Mouse (Mus musculus): ENCODE results near the gene Atp6v1b1. TPM values are rescaled to one million over a fixed set of nuclear protein-coding genes. Genes with fewer than 3 reads are reported as not detected.

The Atp6v1b1 gene
- polyA plus RNA-seq, 1 experiment from 2014 or later, result not detected

DNA sequence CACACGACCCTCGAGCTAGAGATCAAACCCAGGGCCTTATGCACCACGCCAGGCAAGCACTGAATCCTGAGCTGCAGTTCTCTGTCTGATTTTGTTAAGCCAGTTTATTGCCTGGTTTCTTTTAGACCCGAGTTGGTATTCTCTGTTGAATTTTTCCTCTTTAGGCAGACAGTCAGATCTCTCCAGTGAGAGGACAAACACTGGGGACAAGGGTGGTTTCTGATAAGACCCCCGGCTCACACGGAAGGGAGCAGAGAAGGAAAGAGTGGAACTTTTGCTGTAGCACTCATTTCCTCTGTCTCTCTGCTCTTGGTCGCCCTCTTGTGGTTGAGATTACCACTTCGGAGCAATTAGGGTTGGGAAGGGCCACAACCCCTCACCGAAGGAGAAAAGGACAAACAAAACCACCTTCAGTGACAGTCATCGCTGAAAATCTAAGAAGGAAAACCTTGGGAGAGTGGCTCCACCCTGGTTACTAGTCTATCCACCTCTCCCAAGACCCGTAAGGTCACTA is 7.4 kb downstream of the Atp6v1b1 start:
- Histone ChIP-seq H3K4me3 (ENCODE audit: low read depth, low read length) (no peak overlapping the region), H3K27ac (ENCODE audit: low read depth, low read length) (no peak overlapping the region), H3K36me3 (ENCODE audit: control insufficient read depth, insufficient read depth, low read length) (no peaks in the 10 kb centered on the region), H3K9me3 (ENCODE audit: control insufficient read depth, low read length) (no peaks in the 10 kb centered on the region), H3K9ac (ENCODE audit: low read depth, low read length) (no peak overlapping the region), H3K4me1 (replicated peaks; ENCODE audit: control insufficient read depth, insufficient read depth, low read length) (no peaks in the 10 kb centered on the region; the same call in 1 of the 2 replicates), H3K27me3 (ENCODE audit: control insufficient read depth, insufficient read depth, low read length) (no peaks in the 10 kb centered on the region), H3K4me2 (replicated peaks; ENCODE audit: low read depth, low read length) (no peak overlapping the region)
- ATAC-seq (ENCODE audit: low FRiP score) (no peak), DNase-seq (ENCODE audit: low spot score) (peak; percentile 87)
- WGBS, result 9% methylated on average over 11 of the region's 11 CpGs

DNA sequence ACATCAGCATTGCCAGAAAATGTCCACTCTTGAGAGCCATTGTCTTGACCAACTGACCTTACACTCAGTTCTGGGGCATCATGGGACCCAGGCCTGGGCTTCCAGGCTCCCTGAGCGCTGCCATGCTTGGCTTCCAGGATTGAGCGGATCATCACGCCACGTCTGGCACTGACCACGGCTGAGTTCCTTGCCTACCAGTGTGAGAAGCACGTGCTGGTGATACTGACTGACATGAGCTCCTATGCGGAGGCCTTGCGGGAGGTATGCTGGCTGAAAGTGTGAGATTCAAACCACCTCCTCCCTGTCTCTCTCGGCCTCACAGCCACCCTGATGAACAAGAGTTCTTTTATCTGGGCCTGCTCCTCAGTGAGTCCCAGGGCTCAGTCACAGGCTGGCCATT is 13.3 kb downstream of the Atp6v1b1 start:
- H3K4me2 ChIP-seq (replicated peaks; ENCODE audit: low read depth, low read length), result no peak overlapping the region
- 78% methylated on average over 9 of the region's 9 CpGs for WGBS
- no peak overlapping the region for H3K9ac ChIP-seq (ENCODE audit: low read depth, low read length)
- H3K27me3 ChIP-seq (ENCODE audit: control insufficient read depth, insufficient read depth, low read length), result peaks cover 35% of the 10 kb centered on the region
- ATAC-seq (ENCODE audit: low FRiP score), result no peak
- no peak overlapping the region for H3K4me3 ChIP-seq (ENCODE audit: low read depth, low read length)
- DNase-seq (ENCODE audit: low spot score), result no peak
- no peaks in the 10 kb centered on the region for H3K36me3 ChIP-seq (ENCODE audit: control insufficient read depth, insufficient read depth, low read length)
- no peaks in the 10 kb centered on the region for H3K4me1 ChIP-seq (replicated peaks; ENCODE audit: control insufficient read depth, insufficient read depth, low read length)
- no peaks in the 10 kb centered on the region for H3K9me3 ChIP-seq (ENCODE audit: control insufficient read depth, low read length)
- H3K27ac ChIP-seq (ENCODE audit: low read depth, low read length), result no peak overlapping the region

DNA sequence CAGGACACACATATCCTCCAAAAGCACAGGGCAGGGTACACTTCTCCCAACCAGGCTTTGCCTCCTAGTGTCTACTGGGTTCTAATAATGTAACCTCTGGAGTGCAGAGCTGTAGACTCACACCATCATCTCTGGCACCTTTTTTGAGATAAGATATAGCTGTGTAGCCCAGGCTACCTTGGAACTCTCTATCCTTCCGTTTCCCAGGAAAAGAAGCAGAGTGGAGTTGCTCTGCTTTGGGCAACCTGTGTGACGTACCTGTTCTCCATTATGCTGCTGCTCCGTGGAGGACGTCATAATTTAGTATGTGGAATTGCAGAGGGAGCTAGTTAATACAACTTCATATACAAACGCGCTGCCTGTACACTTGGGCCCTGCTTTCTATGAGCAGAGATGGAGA is 19.6 kb downstream of the Atp6v1b1 start, which contains the start of gene Ankrd53:
Gene Ankrd53, plus strand, starts transcription at position 301 of the 400 bp plus-strand sequence.
- no peak for DNase-seq (ENCODE audit: low spot score)
- Histone ChIP-seq H3K9me3 (ENCODE audit: control insufficient read depth, low read length) (no peaks in the 10 kb centered on the region), H3K27ac (ENCODE audit: low read depth, low read length) (no peak within 1 kb of the TSS), H3K27me3 (ENCODE audit: control insufficient read depth, insufficient read depth, low read length) (peaks cover 56% of the 10 kb centered on the region), H3K36me3 (ENCODE audit: control insufficient read depth, insufficient read depth, low read length) (no peaks in the 10 kb centered on the region), H3K4me2 (replicated peaks; ENCODE audit: low read depth, low read length) (peak within 1 kb of the TSS; percentile 37), H3K4me1 (replicated peaks; ENCODE audit: control insufficient read depth, insufficient read depth, low read length) (peaks cover 2% of the 10 kb centered on the region; the same call in 1 of the 2 replicates), H3K4me3 (ENCODE audit: low read depth, low read length) (peak within 1 kb of the TSS; percentile 17), H3K9ac (ENCODE audit: low read depth, low read length) (no peak within 1 kb of the TSS)
- no peak for ATAC-seq (ENCODE audit: low FRiP score)
- 22% methylated on average over 6 of the region's 6 CpGs for WGBS

DNA sequence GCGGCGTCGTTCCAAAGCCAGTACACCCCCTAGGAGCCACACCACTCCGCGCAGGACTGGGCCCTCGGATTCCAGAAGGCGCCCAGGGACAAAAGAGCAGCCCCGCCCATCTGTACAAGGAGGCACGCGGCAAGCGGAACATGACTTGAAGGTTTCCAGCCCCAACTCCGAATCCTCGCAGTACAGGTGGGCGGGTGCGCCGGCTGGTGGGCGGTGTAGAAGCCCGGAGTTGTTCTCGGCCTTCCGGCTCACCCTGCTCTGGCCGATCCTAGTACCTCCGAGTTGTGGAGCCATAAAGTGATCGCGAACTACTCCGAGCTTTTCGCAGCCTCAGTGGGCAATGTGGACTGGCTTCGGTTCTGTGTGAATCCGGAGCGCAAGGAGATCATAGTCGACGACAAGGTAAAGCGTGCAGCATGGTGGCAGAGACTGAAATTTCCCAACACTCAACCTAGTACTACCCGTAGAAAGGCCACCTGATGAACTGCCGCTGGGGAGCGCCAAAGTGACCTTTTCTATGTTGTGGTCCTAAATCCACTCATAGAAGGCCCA is 20.2 kb downstream of the Atp6v1b1 start:
- no peak overlapping the region for H3K27ac ChIP-seq (ENCODE audit: low read depth, low read length)
- H3K4me1 ChIP-seq (replicated peaks; ENCODE audit: control insufficient read depth, insufficient read depth, low read length), result peaks cover 2% of the 10 kb centered on the region; the same call in 1 of the 2 replicates
- ATAC-seq (ENCODE audit: low FRiP score), result 0 out of 2 replicates have a peak, but pooled peaks have one; percentile 25
- 2% methylated on average over 35 of the region's 35 CpGs for WGBS
- H3K9ac ChIP-seq (ENCODE audit: low read depth, low read length), result no peak overlapping the region
- H3K27me3 ChIP-seq (ENCODE audit: control insufficient read depth, insufficient read depth, low read length), result peaks cover 50% of the 10 kb centered on the region
- peak; percentile 39 for DNase-seq (ENCODE audit: low spot score)
- H3K9me3 ChIP-seq (ENCODE audit: control insufficient read depth, low read length), result no peaks in the 10 kb centered on the region
- H3K4me3 ChIP-seq (ENCODE audit: low read depth, low read length), result peak overlapping the region; percentile 17
- H3K4me2 ChIP-seq (replicated peaks; ENCODE audit: low read depth, low read length), result peak overlapping the region; percentile 37
- no peaks in the 10 kb centered on the region for H3K36me3 ChIP-seq (ENCODE audit: control insufficient read depth, insufficient read depth, low read length)

DNA sequence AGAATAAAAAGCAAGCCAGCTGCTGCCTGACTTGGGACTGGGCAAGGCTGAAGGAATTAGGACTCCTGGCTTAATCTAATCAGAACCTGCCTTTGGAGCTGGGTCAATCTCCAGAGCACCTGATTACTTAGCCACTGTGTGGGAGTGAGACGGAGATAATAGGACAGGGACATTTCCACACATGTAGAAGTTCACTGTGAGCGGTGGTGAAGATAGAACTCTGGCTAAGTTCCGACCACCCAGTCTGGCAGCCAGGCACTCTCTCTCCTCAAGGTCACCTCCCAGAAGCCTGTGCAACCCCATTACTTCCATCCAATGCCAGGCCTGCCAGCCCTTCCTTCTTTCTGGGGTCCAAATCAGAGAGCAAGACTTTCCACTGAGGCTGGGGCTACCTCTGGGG is 24.2 kb downstream of the Atp6v1b1 start:
- no peak overlapping the region for H3K27ac ChIP-seq (ENCODE audit: low read depth, low read length)
- peaks cover 22% of the 10 kb centered on the region for H3K27me3 ChIP-seq (ENCODE audit: control insufficient read depth, insufficient read depth, low read length)
- 88% methylated on average over 3 of the region's 3 CpGs for WGBS
- H3K4me2 ChIP-seq (replicated peaks; ENCODE audit: low read depth, low read length), result no peak overlapping the region
- ATAC-seq (ENCODE audit: low FRiP score), result no peak
- no peak overlapping the region for H3K9ac ChIP-seq (ENCODE audit: low read depth, low read length)
- no peak for DNase-seq (ENCODE audit: low spot score)
- H3K4me3 ChIP-seq (ENCODE audit: low read depth, low read length), result no peak overlapping the region
- no peaks in the 10 kb centered on the region; the same call in 1 of the 2 replicates for H3K36me3 ChIP-seq (ENCODE audit: control insufficient read depth, insufficient read depth, low read length)
- H3K4me1 ChIP-seq (replicated peaks; ENCODE audit: control insufficient read depth, insufficient read depth, low read length), result peaks cover 2% of the 10 kb centered on the region; the same call in 1 of the 2 replicates
- H3K9me3 ChIP-seq (ENCODE audit: control insufficient read depth, low read length), result no peaks in the 10 kb centered on the region

DNA sequence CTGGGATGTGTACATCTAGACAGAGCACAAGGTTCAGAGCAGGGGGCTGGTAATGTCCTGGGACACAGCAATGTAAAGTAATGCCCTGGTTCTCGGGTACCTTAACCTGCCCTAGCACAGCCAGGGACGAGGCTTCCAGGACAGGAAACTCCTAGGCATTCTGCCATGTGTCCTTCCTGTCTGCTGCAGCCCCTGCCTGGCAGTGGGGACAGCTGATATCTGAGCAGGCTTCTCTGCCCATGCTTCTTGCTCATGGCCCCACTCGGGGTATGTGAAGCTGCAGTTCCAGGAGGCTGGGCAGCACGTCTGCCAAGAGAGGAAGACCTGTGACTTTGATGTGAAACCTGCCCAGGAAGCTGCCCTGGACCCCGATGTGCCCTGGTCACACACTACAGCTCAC is 25.7 kb downstream of the Atp6v1b1 start:
- 93% methylated on average over 5 of the region's 5 CpGs for WGBS
- DNase-seq (ENCODE audit: low spot score) (no peak), ATAC-seq (ENCODE audit: low FRiP score) (no peak)
- Histone ChIP-seq H3K9me3 (ENCODE audit: control insufficient read depth, low read length) (no peaks in the 10 kb centered on the region), H3K27me3 (ENCODE audit: control insufficient read depth, insufficient read depth, low read length) (peaks cover 7% of the 10 kb centered on the region), H3K4me2 (replicated peaks; ENCODE audit: low read depth, low read length) (no peak overlapping the region), H3K27ac (ENCODE audit: low read depth, low read length) (no peak overlapping the region), H3K36me3 (ENCODE audit: control insufficient read depth, insufficient read depth, low read length) (no peaks in the 10 kb centered on the region; the same call in 1 of the 2 replicates), H3K4me1 (replicated peaks; ENCODE audit: control insufficient read depth, insufficient read depth, low read length) (no peaks in the 10 kb centered on the region), H3K9ac (ENCODE audit: low read depth, low read length) (no peak overlapping the region), H3K4me3 (ENCODE audit: low read depth, low read length) (no peak overlapping the region)

DNA sequence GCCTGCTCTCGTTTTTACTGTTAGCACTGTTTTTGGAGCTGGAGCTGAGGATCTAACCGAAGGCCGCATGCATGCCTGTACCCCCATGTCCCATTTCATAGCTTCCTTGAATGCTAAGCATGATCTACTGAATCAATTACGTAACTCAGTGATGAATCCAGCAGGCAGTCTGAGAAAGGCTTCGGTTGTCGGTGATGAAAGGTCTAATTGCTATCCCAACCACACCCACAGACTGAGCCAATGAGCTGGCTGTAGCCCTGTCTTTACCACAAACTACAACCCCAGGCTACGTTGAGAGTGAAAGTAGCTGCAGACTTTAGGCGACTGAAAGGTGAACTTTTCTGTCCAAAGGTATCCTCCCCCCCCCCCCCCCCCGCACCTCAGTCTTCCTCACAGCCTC is 31.3 kb downstream of the Atp6v1b1 start:
- Histone ChIP-seq H3K4me2 (replicated peaks; ENCODE audit: low read depth, low read length) (no peak overlapping the region), H3K9ac (ENCODE audit: low read depth, low read length) (no peak overlapping the region), H3K9me3 (ENCODE audit: control insufficient read depth, low read length) (no peaks in the 10 kb centered on the region), H3K36me3 (ENCODE audit: control insufficient read depth, insufficient read depth, low read length) (no peaks in the 10 kb centered on the region; the same call in 1 of the 2 replicates), H3K27ac (ENCODE audit: low read depth, low read length) (no peak overlapping the region), H3K27me3 (ENCODE audit: control insufficient read depth, insufficient read depth, low read length) (no peaks in the 10 kb centered on the region), H3K4me3 (ENCODE audit: low read depth, low read length) (peak overlapping the region; percentile 93; the same call in 1 of the 2 replicates), H3K4me1 (replicated peaks; ENCODE audit: control insufficient read depth, insufficient read depth, low read length) (0 out of 2 replicates have a peak, but pooled peaks cover 5% of the 10 kb centered on the region)
- ATAC-seq (ENCODE audit: low FRiP score), result no peak
- WGBS, result 70% methylated on average over 8 of the region's 9 CpGs
- DNase-seq (ENCODE audit: low spot score), result no peak

DNA sequence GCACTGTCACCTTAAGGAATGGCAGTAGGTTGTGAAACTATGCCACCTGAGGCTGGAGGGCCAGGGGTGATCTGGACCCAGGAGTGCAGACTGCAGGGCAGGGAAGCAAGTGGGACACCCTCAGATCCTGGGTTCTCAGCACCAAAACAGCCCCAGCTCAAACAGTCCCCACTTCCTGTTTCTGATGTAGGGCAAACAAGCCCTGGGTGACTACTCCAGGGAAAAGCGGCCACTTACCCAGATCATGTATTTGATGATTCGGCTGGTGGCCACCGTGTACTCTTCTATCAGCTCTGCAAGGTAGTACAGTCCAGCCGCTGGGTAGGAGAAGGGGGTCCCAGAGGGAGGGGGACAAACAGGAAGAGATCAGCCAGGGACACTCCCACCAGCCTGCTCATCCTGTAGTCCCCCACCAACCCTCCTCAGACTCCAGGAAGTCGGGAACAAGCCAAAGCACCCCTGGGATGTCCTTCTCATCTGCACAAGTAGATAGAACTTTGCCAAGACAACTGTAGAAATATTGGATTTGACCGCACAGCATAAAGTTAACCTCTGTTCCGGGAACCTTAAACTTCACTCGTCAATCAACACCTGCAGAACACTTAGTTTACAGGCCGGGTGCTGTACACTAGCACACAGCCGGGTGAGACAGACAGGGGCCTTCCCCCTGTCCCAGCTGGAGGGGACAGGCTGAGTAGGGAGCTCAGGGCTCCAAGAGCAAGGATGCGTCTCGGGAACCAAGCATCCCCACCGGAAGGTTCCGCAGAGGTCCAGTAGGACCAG is 32.2 kb downstream of the Atp6v1b1 start:
- peak overlapping the region; percentile 14; the same call in 1 of the 2 replicates for H3K27ac ChIP-seq (ENCODE audit: low read depth, low read length)
- peak; percentile 58 for ATAC-seq (ENCODE audit: low FRiP score)
- H3K9me3 ChIP-seq (ENCODE audit: control insufficient read depth, low read length), result no peaks in the 10 kb centered on the region
- peak overlapping the region; percentile 83 for H3K4me2 ChIP-seq (replicated peaks; ENCODE audit: low read depth, low read length)
- H3K36me3 ChIP-seq (ENCODE audit: control insufficient read depth, insufficient read depth, low read length), result no peaks in the 10 kb centered on the region
- DNase-seq (ENCODE audit: low spot score), result no peak
- 2% methylated on average over 14 of the region's 14 CpGs for WGBS
- H3K4me1 ChIP-seq (replicated peaks; ENCODE audit: control insufficient read depth, insufficient read depth, low read length), result 0 out of 2 replicates have a peak, but pooled peaks cover 5% of the 10 kb centered on the region
- peak overlapping the region; percentile 93 for H3K4me3 ChIP-seq (ENCODE audit: low read depth, low read length)
- peak overlapping the region; percentile 93 for H3K9ac ChIP-seq (ENCODE audit: low read depth, low read length)
- H3K27me3 ChIP-seq (ENCODE audit: control insufficient read depth, insufficient read depth, low read length), result no peaks in the 10 kb centered on the region

Measured in hindbrain, embryonic 11.5 days (tissue).